Mouse (Mus musculus) stomach, postnatal 0 days (tissue): ENCODE results near the gene Cecr2. TPM values are rescaled to one million over a fixed set of nuclear protein-coding genes. Genes with fewer than 3 reads are reported as not detected.

Source experiments
- ATAC-seq: fragments of 200-750 bp; cut with Nextera tagmentation; 2 replicates; pipeline ENCODE4 v1.8.0; 2017; ENCODE audit not compliant: low FRiP score, low TSS enrichment
- DNase-seq: peaks from one replicate; pipeline ENCODE4 v3.0.0-alpha.2; 2016; ENCODE audit warnings: low spot score
- H3K27ac ChIP-seq: fragments of 300-500 bp; sonication (generic); replicated peaks from 2 replicates; pipeline ENCODE4 v1.5.1; 2014; ENCODE audit warnings: mild to moderate bottlenecking, control low read depth
- H3K27me3 ChIP-seq: fragments of 300-500 bp; sonication (generic); 2 replicates; pipeline ENCODE4 v1.6.1; 2014; ENCODE audit warnings: low read length; ENCODE audit not compliant: control insufficient read depth, insufficient read depth
- H3K36me3 ChIP-seq: fragments of 300-500 bp; sonication (generic); 2 replicates; pipeline ENCODE4 v1.6.1; 2014; ENCODE audit warnings: low read length, mixed read lengths; ENCODE audit not compliant: control insufficient read depth, insufficient read depth
- H3K4me1 ChIP-seq: fragments of 300-500 bp; sonication (generic); replicated peaks from 2 replicates; pipeline ENCODE4 v1.6.1; 2014; ENCODE audit warnings: antibody characterized with exemption; ENCODE audit not compliant: control insufficient read depth, insufficient read depth
- H3K4me2 ChIP-seq: fragments of 300-500 bp; sonication (generic); replicated peaks from 2 replicates; pipeline ENCODE4 v1.6.1; 2014; ENCODE audit warnings: low read depth, mild to moderate bottlenecking, control low read depth, moderate library complexity
- H3K4me3 ChIP-seq: fragments of 300-500 bp; sonication (generic); 2 replicates; pipeline ENCODE4 v1.5.1; 2014; ENCODE audit warnings: low read depth, low read length, control low read depth
- H3K9ac ChIP-seq: fragments of 300-500 bp; sonication (generic); 2 replicates; pipeline ENCODE4 v1.6.1; 2014; ENCODE audit warnings: mild to moderate bottlenecking, low read length, control low read depth, mixed read lengths
- H3K9me3 ChIP-seq: fragments of 300-500 bp; sonication (generic); 2 replicates; pipeline ENCODE4 v1.6.1; 2016; ENCODE audit warnings: low read length; ENCODE audit not compliant: control insufficient read depth
- CTCF ChIP-seq: IDR thresholded peaks from 2 replicates; pipeline ENCODE4 v1.5.1; 2016; ENCODE audit warnings: antibody characterized with exemption, low read depth, mild to moderate bottlenecking, moderate library complexity
- EP300 ChIP-seq: optimal IDR thresholded peaks from 2 replicates; pipeline ENCODE3; 2016; ENCODE audit warnings: antibody characterized with exemption
- WGBS: fragments of 180-500 bp; shearing (Covaris S2); extraction: QIAGEN DNeasy Blood & Tissue Kit; methylation state at CpG from one replicate; pipeline ENCODE4 v1.1.7; 2014; 5-methylcytosine and 5-hydroxymethylcytosine counted together
- polyA plus RNA-seq: library from polyadenylated mRNA; unstranded; fragments of >200 nt; fragmentation: Nextera tagmentation; extraction: Ambion mirVana; gene quantifications from 2 replicates; pipeline ENCODE4 v1.2.1, GENCODE M21; 2015

The Cecr2 gene
- polyA plus RNA-seq, 1 experiment from 2014 or later = 0.65 TPM

GRCm38 (mm10) chr6:120778226-120778625 lies 112.1 kb downstream of the Cecr2 start:
- Histone ChIP-seq H3K9me3 (no peaks in the 10 kb centered on the region), H3K4me1 (no peaks in the 10 kb centered on the region), H3K4me2 (no peak overlapping the region), H3K27ac (peak overlapping the region; percentile 36; the same call in 1 of the 2 replicates), H3K4me3 (no peak overlapping the region), H3K9ac (no peak overlapping the region), H3K27me3 (no peaks in the 10 kb centered on the region), H3K36me3 (no peaks in the 10 kb centered on the region)
- 49% methylated on average over 3 of the region's 3 CpGs for WGBS
- ATAC-seq (no peak), DNase-seq (no peak)
- TF ChIP-seq EP300 = no peak
- TF ChIP-seq CTCF = no peak

GRCm38 (mm10) chr6:120782948-120783347 lies 116.8 kb downstream of the Cecr2 start:
- ATAC-seq (no peak), DNase-seq (no peak)
- Histone ChIP-seq H3K36me3 (no peaks in the 10 kb centered on the region), H3K9ac (no peak overlapping the region), H3K27ac (no peak overlapping the region), H3K27me3 (no peaks in the 10 kb centered on the region), H3K4me3 (no peak overlapping the region), H3K9me3 (no peaks in the 10 kb centered on the region), H3K4me2 (no peak overlapping the region), H3K4me1 (no peaks in the 10 kb centered on the region)
- TF ChIP-seq EP300 = no peak
- TF ChIP-seq CTCF = no peak
- WGBS = 90% methylated on average over 2 of the region's 2 CpGs

DNA sequence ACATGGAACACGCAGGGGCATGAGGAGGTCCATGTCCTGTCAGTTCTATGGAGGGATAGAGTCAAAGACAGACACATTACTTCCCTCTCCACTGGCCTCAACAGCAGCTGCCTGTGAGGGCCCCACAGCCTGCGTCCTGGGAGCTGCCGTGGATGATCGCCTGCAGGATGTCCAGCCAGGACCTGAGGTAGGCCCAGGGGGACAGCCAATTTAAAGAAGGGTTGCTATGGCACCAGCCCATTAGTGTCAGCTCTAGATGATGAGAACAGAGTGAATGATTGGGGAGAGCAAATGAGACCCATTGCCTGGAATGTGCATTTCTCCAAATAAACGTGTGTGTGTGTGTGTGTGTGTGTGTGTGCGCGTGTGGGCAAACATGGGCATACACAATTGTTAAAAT lies 118.2 kb downstream of the Cecr2 start:
- ATAC-seq (no peak), DNase-seq (no peak)
- Histone ChIP-seq H3K4me1 (no peaks in the 10 kb centered on the region), H3K27me3 (no peaks in the 10 kb centered on the region), H3K27ac (no peak overlapping the region), H3K9ac (no peak overlapping the region), H3K36me3 (no peaks in the 10 kb centered on the region), H3K4me3 (no peak overlapping the region), H3K4me2 (no peak overlapping the region), H3K9me3 (no peaks in the 10 kb centered on the region)
- 66% methylated on average over 7 of the region's 7 CpGs for WGBS
- TF ChIP-seq CTCF (no peak), EP300 (no peak)

- Histone ChIP-seq H3K9me3 (no peaks in the 10 kb centered on the region), H3K27me3 (no peaks in the 10 kb centered on the region), H3K27ac (no peak overlapping the region), H3K9ac (no peak overlapping the region), H3K36me3 (peaks cover 3% of the 10 kb centered on the region; the same call in 1 of the 2 replicates), H3K4me3 (no peak overlapping the region), H3K4me1 (no peaks in the 10 kb centered on the region), H3K4me2 (no peak overlapping the region)
- 79% methylated on average over 5 of the region's 5 CpGs for WGBS
- no peak for DNase-seq
- TF ChIP-seq CTCF (no peak), EP300 (no peak)
- no peak for ATAC-seq
Observed at GRCm38 (mm10) chr6:120788068-120788607, 122.0 kb downstream of the Cecr2 start.

- no peaks in the 10 kb centered on the region for H3K27me3 ChIP-seq
- TF ChIP-seq CTCF (peak; percentile 59), EP300 (no peak)
- no peak for DNase-seq
- no peak overlapping the region for H3K4me3 ChIP-seq
- no peaks in the 10 kb centered on the region for H3K9me3 ChIP-seq
- H3K4me1 ChIP-seq = no peaks in the 10 kb centered on the region
- H3K4me2 ChIP-seq = no peak overlapping the region
- ATAC-seq = no peak
- H3K36me3 ChIP-seq = peaks cover 10% of the 10 kb centered on the region
- no peak overlapping the region for H3K9ac ChIP-seq
- no peak overlapping the region for H3K27ac ChIP-seq
Observed at GRCm38 (mm10) chr6:120788904-120789303, 122.7 kb downstream of the Cecr2 start.

- ATAC-seq (0 out of 2 replicates have a peak, but pooled peaks have one; percentile 28), DNase-seq (no peak)
Observed at GRCm38 (mm10) chr6:120790153-120790552, 124.0 kb downstream of the Cecr2 start.

More at GRCm38 (mm10) chr6:120790153-120790552, 124.0 kb downstream of the Cecr2 start:
- Histone ChIP-seq H3K9me3 (no peaks in the 10 kb centered on the region), H3K27me3 (no peaks in the 10 kb centered on the region), H3K4me2 (no peak overlapping the region), H3K4me3 (no peak overlapping the region), H3K27ac (no peak overlapping the region), H3K36me3 (peaks cover 15% of the 10 kb centered on the region), H3K4me1 (no peaks in the 10 kb centered on the region), H3K9ac (no peak overlapping the region)
- 88% methylated on average over 10 of the region's 11 CpGs for WGBS
- TF ChIP-seq CTCF = no peak
